Mouse (Mus musculus) kidney, embryonic 14.5 days (tissue): ENCODE data around the gene Zmiz1. TPM values are rescaled to one million over a fixed set of nuclear protein-coding genes. Genes with fewer than 3 reads are reported as not detected.

Source experiments
- ATAC-seq: fragments of 200-750 bp; cut with Nextera tagmentation; 2 replicates; pipeline ENCODE4 v1.8.0; 2017; ENCODE audit warnings: moderate number of reproducible peaks, mild to moderate bottlenecking, moderate TSS enrichment, moderate library complexity; ENCODE audit not compliant: low FRiP score, low TSS enrichment
- H3K27ac ChIP-seq: fragments of 300-500 bp; sonication (generic); 2 replicates; pipeline ENCODE4 v1.5.1; 2014; ENCODE audit warnings: low read depth, mild to moderate bottlenecking, low read length, moderate library complexity, mixed read lengths
- H3K27me3 ChIP-seq: fragments of 300-500 bp; sonication (generic); 2 replicates; pipeline ENCODE4 v1.6.1; 2014; ENCODE audit warnings: mild to moderate bottlenecking, low read length; ENCODE audit not compliant: control insufficient read depth, insufficient read depth
- H3K36me3 ChIP-seq: fragments of 300-500 bp; sonication (generic); 2 replicates; pipeline ENCODE4 v1.6.1; 2014; ENCODE audit warnings: low read length, mixed read lengths; ENCODE audit not compliant: control insufficient read depth, insufficient read depth
- H3K4me1 ChIP-seq: fragments of 300-500 bp; sonication (generic); 2 replicates; pipeline ENCODE4 v1.6.1; 2014; ENCODE audit warnings: low read length, mixed read lengths; ENCODE audit not compliant: control insufficient read depth, insufficient read depth
- H3K4me2 ChIP-seq: fragments of 300-500 bp; sonication (generic); replicated peaks from 2 replicates; pipeline ENCODE4 v1.6.1; 2014; ENCODE audit warnings: low read depth, mild to moderate bottlenecking, low read length
- H3K4me3 ChIP-seq: fragments of 300-500 bp; sonication (generic); 2 replicates; pipeline ENCODE4 v1.5.1; 2014; ENCODE audit warnings: mild to moderate bottlenecking, low read length
- H3K9ac ChIP-seq: fragments of 300-500 bp; sonication (generic); 2 replicates; pipeline ENCODE4 v1.6.1; 2014; ENCODE audit warnings: low read depth, mild to moderate bottlenecking, low read length, moderate library complexity
- H3K9me3 ChIP-seq: fragments of 300-500 bp; sonication (generic); 2 replicates; pipeline ENCODE4 v1.6.1; 2016; ENCODE audit warnings: low read length; ENCODE audit not compliant: control insufficient read depth
- WGBS: fragments of 180-500 bp; shearing (Covaris S2); extraction: QIAGEN DNeasy Blood & Tissue Kit; methylation state at CpG from one replicate; pipeline ENCODE4 v1.1.7; 2014; 5-methylcytosine and 5-hydroxymethylcytosine counted together
- polyA plus RNA-seq: library from polyadenylated mRNA; unstranded; fragments of >200 nt; fragmentation: Nextera tagmentation; extraction: Ambion mirVana; gene quantifications from 2 replicates; pipeline ENCODE4 v1.2.1, GENCODE M21; 2014

Gene Zmiz1
- polyA plus RNA-seq, 1 experiment from 2014 or later: 57.3 TPM

- H3K9ac ChIP-seq: 0 out of 2 replicates have a peak overlapping the region, but pooled peaks have one; percentile 14
- H3K4me3 ChIP-seq: no peak overlapping the region
- peak overlapping the region; percentile 86 for H3K27ac ChIP-seq
- H3K4me1 ChIP-seq: peaks cover 52% of the 10 kb centered on the region
- no peaks in the 10 kb centered on the region for H3K9me3 ChIP-seq
- ATAC-seq: peak; percentile 52; the same call in 1 of the 2 replicates
- no peaks in the 10 kb centered on the region for H3K27me3 ChIP-seq
- peaks cover 4% of the 10 kb centered on the region; the same call in 1 of the 2 replicates for H3K36me3 ChIP-seq
- H3K4me2 ChIP-seq: peak overlapping the region; percentile 22
- WGBS: 10% methylated on average over 10 of the region's 10 CpGs
Observed at GRCm38 (mm10) chr14:25555291-25555781, 96.4 kb downstream of the Zmiz1 start.

GRCm38 (mm10) chr14:25555848-25556247 is 96.9 kb downstream of the Zmiz1 start:
- H3K27me3 ChIP-seq: no peaks in the 10 kb centered on the region
- ATAC-seq: no peak
- no peak overlapping the region for H3K4me3 ChIP-seq
- no peaks in the 10 kb centered on the region for H3K9me3 ChIP-seq
- H3K9ac ChIP-seq: no peak overlapping the region
- H3K4me2 ChIP-seq: peak overlapping the region; percentile 22; the same call in 1 of the 2 replicates
- H3K27ac ChIP-seq: peak overlapping the region; percentile 86
- 6% methylated on average over 7 of the region's 7 CpGs for whole genome bisulfite sequencing
- peaks cover 4% of the 10 kb centered on the region; the same call in 1 of the 2 replicates for H3K36me3 ChIP-seq
- H3K4me1 ChIP-seq: peaks cover 52% of the 10 kb centered on the region

- Histone ChIP-seq H3K27me3 (no peaks in the 10 kb centered on the region), H3K4me3 (no peak overlapping the region), H3K4me2 (no peak overlapping the region), H3K4me1 (peaks cover 59% of the 10 kb centered on the region), H3K9me3 (no peaks in the 10 kb centered on the region), H3K27ac (peak overlapping the region; percentile 86), H3K36me3 (peaks cover 4% of the 10 kb centered on the region; the same call in 1 of the 2 replicates), H3K9ac (no peak overlapping the region; the same call in 1 of the 2 replicates)
- WGBS: 7% methylated on average over 8 of the region's 8 CpGs
- no peak for ATAC-seq
Observed at GRCm38 (mm10) chr14:25557014-25557413, 98.0 kb downstream of the Zmiz1 start.

GRCm38 (mm10) chr14:25558479-25558878 is 99.5 kb downstream of the Zmiz1 start:
- H3K9ac ChIP-seq: no peak overlapping the region
- no peak for ATAC-seq
- H3K27me3 ChIP-seq: no peaks in the 10 kb centered on the region
- no peak overlapping the region for H3K27ac ChIP-seq
- WGBS: 87% methylated on average over 1 of the region's 1 CpGs
- H3K36me3 ChIP-seq: peaks cover 4% of the 10 kb centered on the region; the same call in 1 of the 2 replicates
- no peak overlapping the region for H3K4me3 ChIP-seq
- H3K4me1 ChIP-seq: peaks cover 51% of the 10 kb centered on the region
- no peak overlapping the region for H3K4me2 ChIP-seq
- no peaks in the 10 kb centered on the region for H3K9me3 ChIP-seq

GRCm38 (mm10) chr14:25559907-25560306 is 100.9 kb downstream of the Zmiz1 start:
- no peak overlapping the region for H3K9ac ChIP-seq
- peaks cover 45% of the 10 kb centered on the region for H3K4me1 ChIP-seq
- no peak for ATAC-seq
- 51% methylated on average over 5 of the region's 5 CpGs for WGBS
- peaks cover 7% of the 10 kb centered on the region; the same call in 1 of the 2 replicates for H3K36me3 ChIP-seq
- H3K4me3 ChIP-seq: no peak overlapping the region
- H3K27ac ChIP-seq: no peak overlapping the region
- H3K27me3 ChIP-seq: no peaks in the 10 kb centered on the region
- H3K4me2 ChIP-seq: no peak overlapping the region
- no peaks in the 10 kb centered on the region for H3K9me3 ChIP-seq

- no peak for ATAC-seq
- H3K9me3 ChIP-seq: no peaks in the 10 kb centered on the region
- H3K4me3 ChIP-seq: no peak overlapping the region
- no peak overlapping the region for H3K4me2 ChIP-seq
- peaks cover 7% of the 10 kb centered on the region; the same call in 1 of the 2 replicates for H3K36me3 ChIP-seq
- peaks cover 43% of the 10 kb centered on the region for H3K4me1 ChIP-seq
- H3K9ac ChIP-seq: no peak overlapping the region
- WGBS: 88% methylated on average over 3 of the region's 3 CpGs
- no peak overlapping the region for H3K27ac ChIP-seq
- no peaks in the 10 kb centered on the region for H3K27me3 ChIP-seq
Observed at GRCm38 (mm10) chr14:25560841-25561240, 101.9 kb downstream of the Zmiz1 start.

GRCm38 (mm10) chr14:25561716-25562115 is 102.7 kb downstream of the Zmiz1 start:
- Histone ChIP-seq H3K27ac (no peak overlapping the region), H3K4me1 (peaks cover 35% of the 10 kb centered on the region), H3K36me3 (peaks cover 7% of the 10 kb centered on the region; the same call in 1 of the 2 replicates), H3K9ac (no peak overlapping the region), H3K4me3 (no peak overlapping the region), H3K9me3 (no peaks in the 10 kb centered on the region), H3K4me2 (no peak overlapping the region), H3K27me3 (no peaks in the 10 kb centered on the region)
- no peak for ATAC-seq
- 0% methylated on average over 1 of the region's 1 CpGs for WGBS

GRCm38 (mm10) chr14:25562447-25562846 is 103.5 kb downstream of the Zmiz1 start:
- no peaks in the 10 kb centered on the region for H3K27me3 ChIP-seq
- H3K27ac ChIP-seq: no peak overlapping the region; the same call in 1 of the 2 replicates
- H3K4me2 ChIP-seq: no peak overlapping the region
- 78% methylated on average over 4 of the region's 4 CpGs for WGBS
- H3K9ac ChIP-seq: no peak overlapping the region
- peaks cover 7% of the 10 kb centered on the region; the same call in 1 of the 2 replicates for H3K36me3 ChIP-seq
- H3K9me3 ChIP-seq: no peaks in the 10 kb centered on the region
- peaks cover 28% of the 10 kb centered on the region for H3K4me1 ChIP-seq
- H3K4me3 ChIP-seq: no peak overlapping the region
- no peak for ATAC-seq

GRCm38 (mm10) chr14:25562909-25563308 is 103.9 kb downstream of the Zmiz1 start:
- H3K4me3 ChIP-seq: no peak overlapping the region
- H3K9me3 ChIP-seq: no peaks in the 10 kb centered on the region
- no peak overlapping the region for H3K9ac ChIP-seq
- no peak for ATAC-seq
- 63% methylated on average over 7 of the region's 7 CpGs for WGBS
- no peak overlapping the region for H3K27ac ChIP-seq
- H3K27me3 ChIP-seq: no peaks in the 10 kb centered on the region
- peaks cover 7% of the 10 kb centered on the region; the same call in 1 of the 2 replicates for H3K36me3 ChIP-seq
- no peak overlapping the region for H3K4me2 ChIP-seq
- H3K4me1 ChIP-seq: peaks cover 23% of the 10 kb centered on the region
